Mouse (Mus musculus) hindbrain, postnatal 0 days (tissue): ENCODE data around the gene Kif11. TPM values are rescaled to one million over a fixed set of nuclear protein-coding genes. Genes with fewer than 3 reads are reported as not detected.

ENCODE experiments used
- ATAC-seq: fragments of 200-750 bp; cut with Nextera tagmentation; 2 replicates; pipeline ENCODE4 v1.8.0; 2017; ENCODE audit warnings: mild to moderate bottlenecking, moderate TSS enrichment, moderate library complexity
- DNase-seq: peaks from one replicate; pipeline ENCODE4 v3.0.0-alpha.2; 2015; ENCODE audit warnings: low spot score
- H3K27ac ChIP-seq: fragments of 300-500 bp; sonication (generic); 2 replicates; pipeline ENCODE4 v1.5.1; 2014; ENCODE audit warnings: mild to moderate bottlenecking
- H3K27me3 ChIP-seq: fragments of 300-500 bp; sonication (generic); 2 replicates; pipeline ENCODE4 v1.6.1; 2014; ENCODE audit warnings: low read length, mixed read lengths; ENCODE audit not compliant: insufficient read depth
- H3K36me3 ChIP-seq: fragments of 300-500 bp; sonication (generic); 2 replicates; pipeline ENCODE4 v1.6.1; 2014; ENCODE audit warnings: low read length, mixed read lengths; ENCODE audit not compliant: insufficient read depth
- H3K4me1 ChIP-seq: fragments of 300-500 bp; sonication (generic); 2 replicates; pipeline ENCODE4 v1.6.1; 2014; ENCODE audit warnings: antibody characterized with exemption, low read length, mixed read lengths; ENCODE audit not compliant: insufficient read depth
- H3K4me2 ChIP-seq: fragments of 300-500 bp; sonication (generic); 2 replicates; pipeline ENCODE4 v1.6.1; 2014; ENCODE audit warnings: low read depth, mild to moderate bottlenecking, low read length, moderate library complexity, mixed read lengths
- H3K4me3 ChIP-seq: fragments of 300-500 bp; sonication (generic); 2 replicates; pipeline ENCODE4 v1.5.1; 2014; ENCODE audit warnings: low read length
- H3K9ac ChIP-seq: fragments of 300-500 bp; sonication (generic); replicated peaks from 2 replicates; pipeline ENCODE4 v1.6.1; 2014; ENCODE audit warnings: mild to moderate bottlenecking, low read length, moderate library complexity, mixed read lengths
- H3K9me3 ChIP-seq: fragments of 300-500 bp; sonication (generic); 2 replicates; pipeline ENCODE4 v1.6.1; 2016; ENCODE audit warnings: low read length, mixed read lengths
- CTCF ChIP-seq: IDR thresholded peaks from 2 replicates; pipeline ENCODE4 v1.5.1; 2016; ENCODE audit warnings: antibody characterized with exemption, control low read depth, low read depth
- WGBS: fragments of 180-500 bp; shearing (Covaris S2); extraction: QIAGEN DNeasy Blood & Tissue Kit; methylation state at CpG from one replicate; pipeline ENCODE4 v1.1.7; 2014; 5-methylcytosine and 5-hydroxymethylcytosine counted together
- polyA plus RNA-seq: library from polyadenylated mRNA; unstranded; fragments of >200 nt; fragmentation: Nextera tagmentation; extraction: Ambion mirVana; gene quantifications from 2 replicates; pipeline ENCODE4 v1.2.1, GENCODE M21; 2015
- total RNA-seq: library from RNA; depleted of rRNA; stranded (reverse); fragments of >200 nt; gene quantifications from 2 replicates; pipeline ENCODE4 v1.2.3, GENCODE M21; 2014

Kif11 gene
- total and polyA plus RNA-seq, 2 experiments from 2014 or later, result 10.1 to 12.1 TPM

- TF ChIP-seq CTCF, result no peak
- H3K9me3 ChIP-seq, result no peaks in the 10 kb centered on the region
- H3K27ac ChIP-seq, result no peak overlapping the region
- H3K27me3 ChIP-seq, result no peaks in the 10 kb centered on the region
- H3K9ac ChIP-seq, result no peak overlapping the region
- DNase-seq (no peak), ATAC-seq (no peak)
- H3K4me1 ChIP-seq, result no peaks in the 10 kb centered on the region
- WGBS, result 76% methylated on average over 6 of the region's 6 CpGs
- H3K4me3 ChIP-seq, result no peak overlapping the region
- H3K36me3 ChIP-seq, result no peaks in the 10 kb centered on the region
- H3K4me2 ChIP-seq, result no peak overlapping the region
Measured at GRCm38 (mm10) chr19:37400936-37401335, 24.7 kb downstream of the Kif11 start.

- no peak overlapping the region for H3K27ac ChIP-seq
- 79% methylated on average over 4 of the region's 4 CpGs for WGBS
- no peaks in the 10 kb centered on the region for H3K27me3 ChIP-seq
- H3K9ac ChIP-seq, result no peak overlapping the region
- no peaks in the 10 kb centered on the region for H3K9me3 ChIP-seq
- no peaks in the 10 kb centered on the region for H3K4me1 ChIP-seq
- no peaks in the 10 kb centered on the region for H3K36me3 ChIP-seq
- H3K4me3 ChIP-seq, result no peak overlapping the region
- H3K4me2 ChIP-seq, result no peak overlapping the region
- DNase-seq (peak; percentile 67), ATAC-seq (no peak)
- peak; percentile 66 for TF ChIP-seq CTCF
Measured at GRCm38 (mm10) chr19:37418294-37418693, 42.1 kb downstream of the Kif11 start.

- ATAC-seq (no peak), DNase-seq (peak; percentile 79)
- Histone ChIP-seq H3K9ac (no peak overlapping the region), H3K27ac (no peak overlapping the region), H3K36me3 (no peaks in the 10 kb centered on the region), H3K4me2 (no peak overlapping the region), H3K4me1 (no peaks in the 10 kb centered on the region), H3K27me3 (no peaks in the 10 kb centered on the region), H3K4me3 (no peak overlapping the region), H3K9me3 (no peaks in the 10 kb centered on the region)
- peak; percentile 74 for TF ChIP-seq CTCF
- 51% methylated on average over 3 of the region's 3 CpGs for WGBS
Measured at GRCm38 (mm10) chr19:37419613-37420012, 43.4 kb downstream of the Kif11 start.

GRCm38 (mm10) chr19:37428589-37428988, 52.4 kb downstream of the Kif11 start:
- no peak for DNase-seq
- H3K4me1 ChIP-seq, result no peaks in the 10 kb centered on the region
- no peaks in the 10 kb centered on the region for H3K9me3 ChIP-seq
- H3K27ac ChIP-seq, result no peak overlapping the region
- ATAC-seq, result no peak
- no peak overlapping the region for H3K4me3 ChIP-seq
- no peak for TF ChIP-seq CTCF
- WGBS, result 82% methylated on average over 5 of the region's 5 CpGs
- H3K9ac ChIP-seq, result no peak overlapping the region
- H3K27me3 ChIP-seq, result peaks cover 14% of the 10 kb centered on the region
- H3K36me3 ChIP-seq, result no peaks in the 10 kb centered on the region
- no peak overlapping the region for H3K4me2 ChIP-seq

- H3K4me2 ChIP-seq, result no peak overlapping the region
- TF ChIP-seq CTCF, result no peak
- DNase-seq, result no peak
- no peaks in the 10 kb centered on the region for H3K9me3 ChIP-seq
- H3K4me1 ChIP-seq, result no peaks in the 10 kb centered on the region
- no peak for ATAC-seq
- peaks cover 37% of the 10 kb centered on the region for H3K27me3 ChIP-seq
- no peak overlapping the region for H3K4me3 ChIP-seq
- no peaks in the 10 kb centered on the region for H3K36me3 ChIP-seq
- no peak overlapping the region for H3K27ac ChIP-seq
- WGBS, result 92% methylated on average over 11 of the region's 11 CpGs
- H3K9ac ChIP-seq, result no peak overlapping the region
Measured at GRCm38 (mm10) chr19:37431139-37431756, 55.0 kb downstream of the Kif11 start.

- Histone ChIP-seq H3K4me2 (no peak overlapping the region), H3K36me3 (no peaks in the 10 kb centered on the region), H3K4me1 (no peaks in the 10 kb centered on the region), H3K9ac (no peak overlapping the region), H3K27ac (no peak overlapping the region), H3K9me3 (no peaks in the 10 kb centered on the region), H3K4me3 (no peak overlapping the region), H3K27me3 (peaks cover 54% of the 10 kb centered on the region)
- ATAC-seq (no peak), DNase-seq (no peak)
- WGBS, result 22% methylated on average over 16 of the region's 16 CpGs
- TF ChIP-seq CTCF, result no peak
Measured at GRCm38 (mm10) chr19:37432868-37433570, 56.8 kb downstream of the Kif11 start.

- Histone ChIP-seq H3K4me2 (peak overlapping the region; percentile 45), H3K9ac (no peak overlapping the region), H3K27ac (no peak overlapping the region), H3K36me3 (no peaks in the 10 kb centered on the region), H3K9me3 (no peaks in the 10 kb centered on the region), H3K27me3 (peaks cover 57% of the 10 kb centered on the region), H3K4me1 (no peaks in the 10 kb centered on the region), H3K4me3 (no peak overlapping the region)
- TF ChIP-seq CTCF, result no peak
- 1% methylated on average over 14 of the region's 14 CpGs for WGBS
- no peak for DNase-seq
- 0 out of 2 replicates have a peak, but pooled peaks have one; percentile 13 for ATAC-seq
Measured at GRCm38 (mm10) chr19:37433895-37434262, 57.7 kb downstream of the Kif11 start.
